Mouse (Mus musculus): Measurements from ENCODE around the gene Olfr90. TPM values are rescaled to one million over a fixed set of nuclear protein-coding genes. Genes with fewer than 3 reads are reported as not detected.

Gene Olfr90
- polyA plus RNA-seq, 1 experiment from 2014 or later: not detected

GRCm38 (mm10) chr17:37075181-37075580 is 13.1 kb downstream of the Olfr90 start:
- Histone ChIP-seq H3K9ac (ENCODE audit: low read depth, low read length) (no peak overlapping the region), H3K4me1 (replicated peaks; ENCODE audit: control insufficient read depth, insufficient read depth, low read length) (no peaks in the 10 kb centered on the region), H3K27ac (ENCODE audit: low read depth, low read length) (no peak overlapping the region), H3K27me3 (replicated peaks; ENCODE audit: control insufficient read depth, insufficient read depth, low read length) (no peaks in the 10 kb centered on the region), H3K36me3 (ENCODE audit: control insufficient read depth, insufficient read depth) (peaks cover 4% of the 10 kb centered on the region; the same call in 1 of the 2 replicates), H3K9me3 (ENCODE audit: control insufficient read depth) (no peaks in the 10 kb centered on the region), H3K4me3 (ENCODE audit: low read depth, low read length) (no peak overlapping the region), H3K4me2 (replicated peaks; ENCODE audit: low read depth) (no peak overlapping the region)
- no peak for TF ChIP-seq CTCF (IDR thresholded peaks at IDR 0.05; ENCODE audit: low read depth)
- 88% methylated on average over 6 of the region's 6 CpGs for WGBS
- no peak for ATAC-seq

- Histone ChIP-seq H3K36me3 (ENCODE audit: control insufficient read depth, insufficient read depth) (peaks cover 21% of the 10 kb centered on the region), H3K4me3 (ENCODE audit: low read depth, low read length) (no peak overlapping the region), H3K27me3 (replicated peaks; ENCODE audit: control insufficient read depth, insufficient read depth, low read length) (no peaks in the 10 kb centered on the region), H3K9ac (ENCODE audit: low read depth, low read length) (no peak overlapping the region), H3K4me2 (replicated peaks; ENCODE audit: low read depth) (no peak overlapping the region), H3K9me3 (ENCODE audit: control insufficient read depth) (no peaks in the 10 kb centered on the region), H3K4me1 (replicated peaks; ENCODE audit: control insufficient read depth, insufficient read depth, low read length) (no peaks in the 10 kb centered on the region), H3K27ac (ENCODE audit: low read depth, low read length) (no peak overlapping the region)
- 72% methylated on average over 11 of the region's 11 CpGs for WGBS
- no peak for TF ChIP-seq CTCF (IDR thresholded peaks at IDR 0.05; ENCODE audit: low read depth)
- no peak for ATAC-seq
Observed at GRCm38 (mm10) chr17:37072730-37073276, 15.5 kb downstream of the Olfr90 start.

GRCm38 (mm10) chr17:37072080-37072729 is 16.1 kb downstream of the Olfr90 start:
- H3K4me2 ChIP-seq (replicated peaks; ENCODE audit: low read depth): no peak overlapping the region
- H3K4me1 ChIP-seq (replicated peaks; ENCODE audit: control insufficient read depth, insufficient read depth, low read length): no peaks in the 10 kb centered on the region

GRCm38 (mm10) chr17:37070121-37070520 is 18.2 kb downstream of the Olfr90 start:
- Histone ChIP-seq H3K9ac (ENCODE audit: low read depth, low read length) (no peak overlapping the region), H3K4me2 (replicated peaks; ENCODE audit: low read depth) (no peak overlapping the region), H3K4me1 (replicated peaks; ENCODE audit: control insufficient read depth, insufficient read depth, low read length) (no peaks in the 10 kb centered on the region), H3K36me3 (ENCODE audit: control insufficient read depth, insufficient read depth) (peaks cover 33% of the 10 kb centered on the region), H3K9me3 (ENCODE audit: control insufficient read depth) (no peaks in the 10 kb centered on the region), H3K4me3 (ENCODE audit: low read depth, low read length) (no peak overlapping the region), H3K27me3 (replicated peaks; ENCODE audit: control insufficient read depth, insufficient read depth, low read length) (no peaks in the 10 kb centered on the region), H3K27ac (ENCODE audit: low read depth, low read length) (no peak overlapping the region)
- 87% methylated on average over 8 of the region's 8 CpGs for WGBS
- ATAC-seq: no peak
- TF ChIP-seq CTCF (IDR thresholded peaks at IDR 0.05; ENCODE audit: low read depth): no peak

More at GRCm38 (mm10) chr17:37072080-37072729, 16.1 kb downstream of the Olfr90 start:
- Histone ChIP-seq H3K9ac (ENCODE audit: low read depth, low read length) (no peak overlapping the region), H3K27me3 (replicated peaks; ENCODE audit: control insufficient read depth, insufficient read depth, low read length) (no peaks in the 10 kb centered on the region), H3K9me3 (ENCODE audit: control insufficient read depth) (no peaks in the 10 kb centered on the region), H3K36me3 (ENCODE audit: control insufficient read depth, insufficient read depth) (peaks cover 27% of the 10 kb centered on the region), H3K4me3 (ENCODE audit: low read depth, low read length) (no peak overlapping the region), H3K27ac (ENCODE audit: low read depth, low read length) (no peak overlapping the region)
- no peak for ATAC-seq
- WGBS: 85% methylated on average over 12 of the region's 12 CpGs
- TF ChIP-seq CTCF (IDR thresholded peaks at IDR 0.05; ENCODE audit: low read depth): no peak

GRCm38 (mm10) chr17:37067861-37068260 is 20.4 kb downstream of the Olfr90 start:
- Histone ChIP-seq H3K4me3 (ENCODE audit: low read depth, low read length) (no peak overlapping the region), H3K4me1 (replicated peaks; ENCODE audit: control insufficient read depth, insufficient read depth, low read length) (no peaks in the 10 kb centered on the region), H3K27me3 (replicated peaks; ENCODE audit: control insufficient read depth, insufficient read depth, low read length) (no peaks in the 10 kb centered on the region), H3K9ac (ENCODE audit: low read depth, low read length) (no peak overlapping the region), H3K9me3 (ENCODE audit: control insufficient read depth) (no peaks in the 10 kb centered on the region), H3K4me2 (replicated peaks; ENCODE audit: low read depth) (no peak overlapping the region), H3K36me3 (ENCODE audit: control insufficient read depth, insufficient read depth) (peaks cover 50% of the 10 kb centered on the region), H3K27ac (ENCODE audit: low read depth, low read length) (no peak overlapping the region)
- ATAC-seq: no peak
- TF ChIP-seq CTCF (IDR thresholded peaks at IDR 0.05; ENCODE audit: low read depth): no peak
- WGBS: 100% methylated on average over 1 of the region's 1 CpGs

GRCm38 (mm10) chr17:37065993-37066392 is 22.3 kb downstream of the Olfr90 start:
- no peaks in the 10 kb centered on the region for H3K27me3 ChIP-seq (replicated peaks; ENCODE audit: control insufficient read depth, insufficient read depth, low read length)
- WGBS: 88% methylated on average over 2 of the region's 2 CpGs

More at GRCm38 (mm10) chr17:37065993-37066392, 22.3 kb downstream of the Olfr90 start:
- Histone ChIP-seq H3K4me2 (replicated peaks; ENCODE audit: low read depth) (no peak overlapping the region), H3K9ac (ENCODE audit: low read depth, low read length) (no peak overlapping the region), H3K27ac (ENCODE audit: low read depth, low read length) (no peak overlapping the region), H3K4me1 (replicated peaks; ENCODE audit: control insufficient read depth, insufficient read depth, low read length) (no peaks in the 10 kb centered on the region), H3K4me3 (ENCODE audit: low read depth, low read length) (no peak overlapping the region), H3K9me3 (ENCODE audit: control insufficient read depth) (no peaks in the 10 kb centered on the region), H3K36me3 (ENCODE audit: control insufficient read depth, insufficient read depth) (peaks cover 60% of the 10 kb centered on the region)
- ATAC-seq: no peak
- TF ChIP-seq CTCF (IDR thresholded peaks at IDR 0.05; ENCODE audit: low read depth): no peak
